Mouse (Mus musculus): ENCODE measurements around the gene 2310034G01Rik. TPM values are rescaled to one million over a fixed set of nuclear protein-coding genes. Genes with fewer than 3 reads are reported as not detected.
A peak's percentile ranks its signal among the peaks of the same experiment; 100 is the strongest.

The 2310034G01Rik gene
- polyA plus RNA-seq, 1 experiment from 2014 or later, result 1.8 TPM

MicroRNAs encoded within 50 kb of the gene (microRNA counts, 519-probe panel; counts per million panel counts)
- 1,612 counts per million, percentile 10 among the panel's probes with 10 or more counts for microRNA mmu-miR-146b

Small RNA genes within 50 kb of the gene (microRNA-seq; reads per million reads assigned to microRNA genes)
- gene Mir146b, result not detected

Other genes starting within 250 kb of the 2310034G01Rik start
- gene Elovl3, start 218.4 kb downstream of the 2310034G01Rik start, polyA plus RNA-seq (2014; fragmentation: Nextera tagmentation; extraction: Ambion mirVana), result 0.23 and 0.30 TPM in 2 replicates
- gene Pitx3, start 202.0 kb downstream of the 2310034G01Rik start, polyA plus RNA-seq (2014; fragmentation: Nextera tagmentation; extraction: Ambion mirVana), result 3.4 and 4.4 TPM in 2 replicates
- 35.0 and 37.8 TPM in 2 replicates for gene Gbf1, start 197.8 kb downstream of the 2310034G01Rik start, polyA plus RNA-seq (2014; fragmentation: Nextera tagmentation; extraction: Ambion mirVana)
- gene Nfkb2, start 46.0 kb downstream of the 2310034G01Rik start, polyA plus RNA-seq (2014; fragmentation: Nextera tagmentation; extraction: Ambion mirVana), result 6.8 and 7.0 TPM in 2 replicates
- gene Psd, start 23.1 kb downstream of the 2310034G01Rik start, polyA plus RNA-seq (2014; fragmentation: Nextera tagmentation; extraction: Ambion mirVana), result 1.3 and 1.7 TPM in 2 replicates
- 10.9 and 15.1 TPM in 2 replicates for gene Fbxl15, start 22.1 kb downstream of the 2310034G01Rik start, polyA plus RNA-seq (2014; fragmentation: Nextera tagmentation; extraction: Ambion mirVana)
- 163 and 179 TPM in 2 replicates for gene Cuedc2, start 11.6 kb downstream of the 2310034G01Rik start, polyA plus RNA-seq (2014; fragmentation: Nextera tagmentation; extraction: Ambion mirVana)
- gene Mfsd13a, start 9.2 kb downstream of the 2310034G01Rik start, polyA plus RNA-seq (2014; fragmentation: Nextera tagmentation; extraction: Ambion mirVana), result 5.3 and 5.7 TPM in 2 replicates
- gene Actr1a, start 45.4 kb upstream of the 2310034G01Rik start, polyA plus RNA-seq (2014; fragmentation: Nextera tagmentation; extraction: Ambion mirVana), result 147 and 158 TPM in 2 replicates
- gene Sufu, start 46.6 kb upstream of the 2310034G01Rik start, polyA plus RNA-seq (2014; fragmentation: Nextera tagmentation; extraction: Ambion mirVana), result 45.3 and 46.8 TPM in 2 replicates
- gene Trim8, start 151.4 kb upstream of the 2310034G01Rik start, polyA plus RNA-seq (2014; fragmentation: Nextera tagmentation; extraction: Ambion mirVana), result 16.7 and 18.0 TPM in 2 replicates
- gene Arl3, start 222.9 kb upstream of the 2310034G01Rik start, polyA plus RNA-seq (2014; fragmentation: Nextera tagmentation; extraction: Ambion mirVana), result 128 and 133 TPM in 2 replicates
- 15.2 and 15.6 TPM in 2 replicates for gene Sfxn2, start 223.1 kb upstream of the 2310034G01Rik start, polyA plus RNA-seq (2014; fragmentation: Nextera tagmentation; extraction: Ambion mirVana)
- gene Wbp1l, start 248.8 kb upstream of the 2310034G01Rik start, polyA plus RNA-seq (2014; fragmentation: Nextera tagmentation; extraction: Ambion mirVana), result 40.4 and 40.8 TPM in 2 replicates